Mouse (Mus musculus): Measurements from ENCODE around the gene Catsperd. TPM values are rescaled to one million over a fixed set of nuclear protein-coding genes. Genes with fewer than 3 reads are reported as not detected.

Catsperd gene
- polyA plus RNA-seq, 1 experiment: not detected

DNA sequence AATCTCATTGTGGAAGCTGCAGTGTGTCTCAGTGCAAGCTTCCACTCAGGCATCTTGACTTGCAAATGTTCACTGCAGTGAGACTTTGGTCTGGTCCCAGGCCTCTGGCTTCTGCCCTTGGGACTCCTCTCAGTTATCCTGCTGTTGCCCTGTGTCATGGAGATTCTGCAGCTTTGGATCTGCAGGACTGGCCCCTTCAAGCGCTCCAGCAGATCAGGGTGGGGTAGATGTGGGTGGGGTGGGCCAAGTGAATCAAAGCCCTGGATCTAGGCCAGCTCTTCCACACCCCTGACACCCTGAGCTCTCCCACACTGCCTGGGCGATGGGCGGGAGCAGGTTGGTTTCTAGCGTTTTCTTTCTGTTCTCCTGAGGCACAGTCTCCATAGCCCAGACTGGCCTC is 3.9 kb downstream of the Catsperd start:
- H3K4me1 ChIP-seq (ENCODE audit: control insufficient read depth, insufficient read depth, low read length): peaks cover 3% of the 10 kb centered on the region; the same call in 1 of the 2 replicates
- WGBS: 63% methylated on average over 4 of the region's 4 CpGs
- H3K4me3 ChIP-seq (replicated peaks; ENCODE audit: control insufficient read depth, low read depth, low read length): no peak overlapping the region
- TF ChIP-seq POLR2A (IDR thresholded peaks at IDR 0.05; ENCODE audit: borderline replicate concordance, control insufficient read depth, low read depth, low read length) (no peak), CTCF (IDR thresholded peaks at IDR 0.05; ENCODE audit: control insufficient read depth, insufficient read depth, low read length) (no peak)
- H3K27ac ChIP-seq (ENCODE audit: control insufficient read depth, insufficient read depth, low read depth, low read length, poor library complexity): no peak overlapping the region

DNA sequence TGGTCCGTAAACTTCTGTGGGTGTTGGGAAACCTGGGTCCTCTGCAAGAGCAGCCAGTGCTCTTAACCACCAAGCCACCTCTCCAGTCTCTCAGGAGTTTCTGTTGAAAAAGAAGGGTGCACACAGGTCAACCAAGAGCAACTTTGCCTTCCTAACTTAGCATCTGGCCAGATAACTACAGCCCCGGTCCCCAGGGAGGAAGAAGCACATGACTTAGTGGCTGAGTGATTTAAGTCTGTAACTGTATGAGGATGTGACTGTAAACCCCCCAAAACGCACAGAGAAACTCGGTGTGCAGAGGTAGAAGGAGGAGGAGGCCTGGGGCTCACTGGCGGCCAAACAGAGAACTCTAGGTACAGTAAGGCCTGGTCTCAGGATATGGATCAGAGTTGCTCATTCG is 6.1 kb downstream of the Catsperd start:
- H3K27ac ChIP-seq (ENCODE audit: control insufficient read depth, insufficient read depth, low read depth, low read length, poor library complexity): no peak overlapping the region

DNA sequence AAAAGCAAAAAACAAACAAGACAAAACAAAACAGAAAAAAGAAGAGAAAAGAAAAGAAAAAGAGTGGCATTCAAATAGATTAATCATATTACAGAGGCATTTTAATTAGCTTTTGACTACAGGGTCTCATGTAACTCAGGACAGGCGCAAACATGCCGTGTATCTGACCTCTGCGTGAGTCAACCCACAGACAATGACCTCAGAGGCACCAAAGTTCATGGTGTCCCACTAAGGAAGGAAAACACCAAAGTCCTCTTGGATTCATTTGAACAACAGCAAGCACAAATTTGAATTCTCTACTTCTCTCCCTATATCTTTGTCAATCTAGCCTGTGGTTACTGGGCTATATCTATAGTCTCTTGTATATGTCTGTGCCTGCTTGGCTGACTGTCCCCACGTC is 15.3 kb downstream of the Catsperd start:
- WGBS: 78% methylated on average over 4 of the region's 4 CpGs
- no peak for TF ChIP-seq CTCF (IDR thresholded peaks at IDR 0.05; ENCODE audit: control insufficient read depth, insufficient read depth, low read length)
- no peak for TF ChIP-seq POLR2A (IDR thresholded peaks at IDR 0.05; ENCODE audit: borderline replicate concordance, control insufficient read depth, low read depth, low read length)
- H3K4me3 ChIP-seq (replicated peaks; ENCODE audit: control insufficient read depth, low read depth, low read length): no peak overlapping the region

More for the DNA sequence above, 6.1 kb downstream of the Catsperd start:
- Histone ChIP-seq H3K4me1 (ENCODE audit: control insufficient read depth, insufficient read depth, low read length) (no peaks in the 10 kb centered on the region), H3K4me3 (replicated peaks; ENCODE audit: control insufficient read depth, low read depth, low read length) (no peak overlapping the region)
- WGBS: 65% methylated on average over 6 of the region's 6 CpGs
- TF ChIP-seq POLR2A (IDR thresholded peaks at IDR 0.05; ENCODE audit: borderline replicate concordance, control insufficient read depth, low read depth, low read length) (no peak), CTCF (IDR thresholded peaks at IDR 0.05; ENCODE audit: control insufficient read depth, insufficient read depth, low read length) (no peak)

DNA sequence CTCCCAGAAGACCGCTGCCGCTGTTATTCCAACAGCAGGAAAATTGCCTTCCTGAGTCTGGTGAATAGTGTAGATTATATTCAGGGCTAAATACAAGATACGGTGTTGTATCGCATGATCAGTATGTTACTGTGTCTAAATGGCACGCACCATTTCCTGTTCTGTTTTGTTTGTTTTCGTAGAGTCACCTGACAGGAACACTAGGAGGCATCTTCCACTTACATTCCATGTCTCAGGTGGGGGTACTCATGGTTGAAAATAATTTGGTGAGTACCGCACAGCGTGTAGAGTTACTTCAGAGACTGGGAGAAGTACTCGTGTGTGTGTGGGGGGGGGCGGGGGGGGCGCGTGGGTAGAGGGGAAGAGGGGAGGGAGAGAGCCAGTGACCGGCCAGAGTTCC is 19.6 kb downstream of the Catsperd start:
- Histone ChIP-seq H3K4me3 (replicated peaks; ENCODE audit: control insufficient read depth, low read depth, low read length) (no peak overlapping the region), H3K27ac (ENCODE audit: control insufficient read depth, insufficient read depth, low read depth, low read length, poor library complexity) (no peak overlapping the region), H3K4me1 (ENCODE audit: control insufficient read depth, insufficient read depth, low read length) (no peaks in the 10 kb centered on the region)
- no peak for TF ChIP-seq CTCF (IDR thresholded peaks at IDR 0.05; ENCODE audit: control insufficient read depth, insufficient read depth, low read length)
- no peak for TF ChIP-seq POLR2A (IDR thresholded peaks at IDR 0.05; ENCODE audit: borderline replicate concordance, control insufficient read depth, low read depth, low read length)
- 44% methylated on average over 10 of the region's 13 CpGs for WGBS

More for the DNA sequence above, 15.3 kb downstream of the Catsperd start:
- Histone ChIP-seq H3K4me1 (ENCODE audit: control insufficient read depth, insufficient read depth, low read length) (no peaks in the 10 kb centered on the region; the same call in 1 of the 2 replicates), H3K27ac (ENCODE audit: control insufficient read depth, insufficient read depth, low read depth, low read length, poor library complexity) (no peak overlapping the region)

DNA sequence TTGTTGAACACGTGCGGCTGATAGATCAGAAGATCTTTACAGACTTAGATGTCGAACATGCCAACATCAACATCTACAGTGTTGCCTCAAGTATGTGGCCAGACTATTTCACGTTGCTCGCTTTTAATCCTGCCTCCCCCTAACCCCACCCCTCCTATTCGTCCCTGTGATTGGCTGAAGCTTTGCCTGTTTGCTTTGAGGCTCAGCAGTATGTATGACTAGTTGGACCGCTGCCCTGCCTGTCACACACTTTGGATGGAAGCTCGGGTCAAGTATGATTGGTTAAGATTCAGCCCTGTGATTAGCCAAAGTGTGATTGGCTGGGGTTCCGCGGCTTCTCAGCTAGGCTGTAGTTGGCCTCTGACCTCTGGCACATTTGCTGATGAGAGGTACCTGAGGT is 23.9 kb downstream of the Catsperd start:
- Histone ChIP-seq H3K4me3 (replicated peaks; ENCODE audit: control insufficient read depth, low read depth, low read length) (no peak overlapping the region), H3K4me1 (ENCODE audit: control insufficient read depth, insufficient read depth, low read length) (no peaks in the 10 kb centered on the region), H3K27ac (ENCODE audit: control insufficient read depth, insufficient read depth, low read depth, low read length, poor library complexity) (no peak overlapping the region)
- TF ChIP-seq CTCF (IDR thresholded peaks at IDR 0.05; ENCODE audit: control insufficient read depth, insufficient read depth, low read length) (no peak), POLR2A (IDR thresholded peaks at IDR 0.05; ENCODE audit: borderline replicate concordance, control insufficient read depth, low read depth, low read length) (no peak)
- 32% methylated on average over 10 of the region's 10 CpGs for WGBS

DNA sequence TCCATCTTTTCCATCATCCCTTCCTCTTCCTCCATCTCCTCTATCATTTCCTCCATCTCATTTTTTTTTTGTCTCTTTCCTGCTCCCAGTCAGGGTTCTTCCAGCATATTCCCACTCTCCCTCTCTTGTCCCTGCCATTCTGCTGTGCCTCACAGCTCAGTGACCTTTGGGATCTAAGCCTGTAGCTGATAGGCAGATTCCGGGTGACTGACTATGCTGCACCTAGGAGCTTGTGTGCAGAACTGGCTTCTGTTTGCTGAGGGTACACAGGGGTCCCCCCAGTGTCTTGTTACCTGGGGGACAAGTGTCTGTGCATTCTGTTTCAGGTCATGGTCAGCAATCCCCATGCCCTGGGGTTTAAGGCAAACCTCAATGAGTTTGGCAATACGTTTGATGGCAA is 26.8 kb downstream of the Catsperd start:
- 76% methylated on average over 2 of the region's 2 CpGs for WGBS
- Histone ChIP-seq H3K27ac (ENCODE audit: control insufficient read depth, insufficient read depth, low read depth, low read length, poor library complexity) (no peak overlapping the region), H3K4me1 (ENCODE audit: control insufficient read depth, insufficient read depth, low read length) (no peaks in the 10 kb centered on the region), H3K4me3 (replicated peaks; ENCODE audit: control insufficient read depth, low read depth, low read length) (no peak overlapping the region)
- TF ChIP-seq CTCF (IDR thresholded peaks at IDR 0.05; ENCODE audit: control insufficient read depth, insufficient read depth, low read length) (no peak), POLR2A (IDR thresholded peaks at IDR 0.05; ENCODE audit: borderline replicate concordance, control insufficient read depth, low read depth, low read length) (no peak)

DNA sequence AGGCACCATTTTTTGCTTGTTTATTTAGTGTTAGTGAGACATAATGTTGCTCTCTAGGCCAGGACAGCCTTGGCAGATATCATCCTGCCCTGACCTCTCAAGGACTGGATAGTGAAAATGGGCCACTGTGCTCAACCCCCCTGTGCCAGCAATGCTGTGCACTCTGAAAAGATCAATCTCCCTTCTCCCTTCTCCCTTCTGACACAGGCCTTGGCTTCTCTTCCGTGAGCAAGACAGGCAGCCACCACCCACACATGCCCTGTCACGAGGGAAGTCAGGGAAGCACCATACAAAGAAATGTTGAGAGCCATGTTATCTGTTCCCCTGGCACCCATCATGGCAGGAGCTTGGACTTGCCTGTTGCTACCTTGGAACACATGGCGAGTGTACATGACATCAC is 27.4 kb downstream of the Catsperd start:
- no peak overlapping the region for H3K4me3 ChIP-seq (replicated peaks; ENCODE audit: control insufficient read depth, low read depth, low read length)
- no peak overlapping the region for H3K27ac ChIP-seq (ENCODE audit: control insufficient read depth, insufficient read depth, low read depth, low read length, poor library complexity)
- 78% methylated on average over 3 of the region's 3 CpGs for WGBS
- TF ChIP-seq POLR2A (IDR thresholded peaks at IDR 0.05; ENCODE audit: borderline replicate concordance, control insufficient read depth, low read depth, low read length) (no peak), CTCF (IDR thresholded peaks at IDR 0.05; ENCODE audit: control insufficient read depth, insufficient read depth, low read length) (no peak)
- no peaks in the 10 kb centered on the region for H3K4me1 ChIP-seq (ENCODE audit: control insufficient read depth, insufficient read depth, low read length)

DNA sequence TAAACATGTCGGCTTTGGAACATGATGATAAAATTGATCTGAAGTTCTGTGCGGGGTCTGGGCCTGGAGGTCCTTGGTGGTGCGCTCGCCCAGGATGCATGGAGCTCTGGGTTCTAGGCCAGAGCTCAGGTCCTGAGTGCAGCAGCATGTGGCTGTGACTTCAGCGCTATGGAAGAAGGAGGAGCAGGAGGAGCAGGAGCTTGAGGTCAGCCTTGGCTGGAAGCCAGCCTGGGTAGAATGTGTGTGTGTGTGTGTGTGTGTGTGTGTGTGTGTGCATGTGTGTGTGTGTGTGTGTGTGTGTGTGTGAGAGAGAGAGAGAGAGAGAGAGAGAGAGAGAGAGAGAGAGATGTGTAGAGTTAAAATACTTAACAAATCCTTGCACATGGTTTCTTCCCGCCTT is 28.2 kb downstream of the Catsperd start:
- Histone ChIP-seq H3K4me3 (replicated peaks; ENCODE audit: control insufficient read depth, low read depth, low read length) (no peak overlapping the region), H3K4me1 (ENCODE audit: control insufficient read depth, insufficient read depth, low read length) (no peaks in the 10 kb centered on the region), H3K27ac (ENCODE audit: control insufficient read depth, insufficient read depth, low read depth, low read length, poor library complexity) (no peak overlapping the region)
- TF ChIP-seq CTCF (IDR thresholded peaks at IDR 0.05; ENCODE audit: control insufficient read depth, insufficient read depth, low read length) (no peak), POLR2A (IDR thresholded peaks at IDR 0.05; ENCODE audit: borderline replicate concordance, control insufficient read depth, low read depth, low read length) (no peak)
- 71% methylated on average over 6 of the region's 6 CpGs for WGBS

DNA sequence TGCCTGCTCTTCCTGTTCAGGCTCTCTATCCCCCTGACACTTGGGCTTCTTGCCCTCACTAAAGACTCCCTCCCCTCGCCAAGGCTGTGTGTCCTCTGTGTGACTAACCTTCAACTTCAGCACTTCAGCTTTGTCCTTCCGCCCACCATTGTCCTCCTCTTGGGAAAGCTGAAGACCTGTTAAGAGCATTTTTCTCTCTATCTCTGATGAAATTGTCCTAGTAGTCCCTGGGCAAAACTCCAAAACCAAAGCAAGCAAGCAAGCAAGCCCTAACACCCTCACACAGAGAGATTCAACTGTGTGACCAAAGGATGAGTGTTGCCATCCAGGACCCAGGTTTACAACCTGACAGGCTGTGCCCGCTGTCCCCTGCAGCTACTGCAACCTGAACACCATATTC is 35.7 kb downstream of the Catsperd start:
- Histone ChIP-seq H3K4me1 (ENCODE audit: control insufficient read depth, insufficient read depth, low read length) (no peaks in the 10 kb centered on the region; the same call in 1 of the 2 replicates), H3K4me3 (replicated peaks; ENCODE audit: control insufficient read depth, low read depth, low read length) (no peak overlapping the region), H3K27ac (ENCODE audit: control insufficient read depth, insufficient read depth, low read depth, low read length, poor library complexity) (no peak overlapping the region)
- WGBS: 70% methylated on average over 3 of the region's 3 CpGs
- TF ChIP-seq POLR2A (IDR thresholded peaks at IDR 0.05; ENCODE audit: borderline replicate concordance, control insufficient read depth, low read depth, low read length) (no peak), CTCF (IDR thresholded peaks at IDR 0.05; ENCODE audit: control insufficient read depth, insufficient read depth, low read length) (no peak)
